20 mouse cellular contexts compared by ENCODE assay signal in genomic region chr6:33772551-33773315, GRCm38 (mm10).
DNase-seq lines count a peak whose midpoint lies in the region; ATAC-seq lines count a peak whose summit lies in the region.
"Had no signal": no experiment of that assay in that cellular context is flagged by ENCODE, and none has a peak within 500 bp of the region (broad histone marks: within the 10 kb centered on the region; RNA-seq: fewer than 3 reads in every experiment).

No protein-coding gene starts in this region.

- no peaks in the 10 kb centered on the region for H3K27me3 ChIP-seq in midbrain, embryonic 14.5 days (ENCODE audit: control insufficient read depth, insufficient read depth, low read length)
- no peaks in the 10 kb centered on the region for H3K27me3 ChIP-seq in midbrain, embryonic 11.5 days (ENCODE audit: control insufficient read depth, insufficient read depth, low read length)
- H3K27me3 ChIP-seq in intestine, embryonic 16.5 days (replicated peaks; ENCODE audit: control insufficient read depth, insufficient read depth, low read length): no peaks in the 10 kb centered on the region
- H3K27me3 ChIP-seq: heart, embryonic 15.5 days; megakaryocyte, embryonic 14.5 days; Patski had no signal

- peak overlapping the region; percentile 52; the same call in 1 of the 2 replicates for H3K27ac ChIP-seq in midbrain, embryonic 14.5 days (replicated peaks; ENCODE audit: low read depth, low read length)
- H3K27ac ChIP-seq in midbrain, embryonic 11.5 days (ENCODE audit: low read depth, low read length): no peak overlapping the region
- H3K27ac ChIP-seq in intestine, embryonic 16.5 days (ENCODE audit: low read length): no peak overlapping the region
- H3K27ac ChIP-seq: gastrocnemius, adult 2 months; heart, embryonic 15.5 days had no signal

- DNase-seq in CD4-positive, CD25-positive, alpha-beta regulatory T cell, adult 2 months (ENCODE audit: low read depth, low spot score): peak; percentile 12
- DNase-seq in midbrain, embryonic 14.5 days: peak; percentile 49
- DNase-seq in midbrain, embryonic 11.5 days (ENCODE audit: low spot score, missing footprints): no peak
- DNase-seq in ZHBTc4 (ENCODE audit: low read depth, low spot score): peak; percentile 8
- peak; percentile 35 for DNase-seq in thymus, postnatal 14 days
- DNase-seq in urinary bladder, postnatal 4 days (ENCODE audit: low spot score in 2 of 2): no peak
- DNase-seq: cerebellum, adult 9-11 months; gastrocnemius, adult 2 months; heart, adult 11 months; layer of hippocampus, postnatal 36 days; liver; liver, postnatal 0 days; lung, postnatal 14 days had no signal

- H3K4me3 ChIP-seq in midbrain, embryonic 14.5 days (replicated peaks; ENCODE audit: low read depth, low read length): no peak overlapping the region
- H3K4me3 ChIP-seq in midbrain, embryonic 11.5 days (ENCODE audit: low read depth, low read length): no peak overlapping the region
- no peak overlapping the region for H3K4me3 ChIP-seq in intestine, embryonic 16.5 days (ENCODE audit: low read length)
- H3K4me3 ChIP-seq: gastrocnemius, adult 2 months; heart, embryonic 15.5 days; megakaryocyte, embryonic 14.5 days; myocyte had no signal

- peaks cover 12% of the 10 kb centered on the region; the same call in 1 of the 2 replicates for H3K4me1 ChIP-seq in midbrain, embryonic 14.5 days (ENCODE audit: control insufficient read depth, insufficient read depth, low read length)
- no peaks in the 10 kb centered on the region for H3K4me1 ChIP-seq in midbrain, embryonic 11.5 days (ENCODE audit: control insufficient read depth, insufficient read depth, low read length)
- no peaks in the 10 kb centered on the region for H3K4me1 ChIP-seq in intestine, embryonic 16.5 days (ENCODE audit: control insufficient read depth, insufficient read depth, low read length)
- H3K4me1 ChIP-seq: heart, embryonic 15.5 days had no signal

- no peak for ATAC-seq in CD4-positive, CD25-positive, alpha-beta regulatory T cell, adult 4 months
- no peak for ATAC-seq in midbrain, embryonic 14.5 days (ENCODE audit: low FRiP score, low TSS enrichment)
- no peak for ATAC-seq in midbrain, embryonic 11.5 days (ENCODE audit: low FRiP score)
- no peak for ATAC-seq in intestine, embryonic 16.5 days
- ATAC-seq: inflammation-experienced regulatory T-cells, adult 6 months; liver, postnatal 0 days; Patski had no signal

- no peaks in the 10 kb centered on the region for H3K36me3 ChIP-seq in midbrain, embryonic 14.5 days (ENCODE audit: control insufficient read depth, insufficient read depth, low read length)
- no peaks in the 10 kb centered on the region for H3K36me3 ChIP-seq in midbrain, embryonic 11.5 days (ENCODE audit: control insufficient read depth, insufficient read depth, low read length)
- no peaks in the 10 kb centered on the region for H3K36me3 ChIP-seq in intestine, embryonic 16.5 days (ENCODE audit: control insufficient read depth, insufficient read depth, low read length)
- H3K36me3 ChIP-seq: heart, embryonic 15.5 days had no signal

- no peak overlapping the region for H3K4me2 ChIP-seq in midbrain, embryonic 14.5 days (ENCODE audit: low read length)
- H3K4me2 ChIP-seq in midbrain, embryonic 11.5 days: no peak overlapping the region
- no peak overlapping the region for H3K4me2 ChIP-seq in intestine, embryonic 16.5 days (ENCODE audit: low read depth, low read length)
- H3K4me2 ChIP-seq: heart, embryonic 15.5 days had no signal

- WGBS in midbrain, embryonic 14.5 days: 68% methylated on average over 9 of the region's 9 CpGs
- WGBS in midbrain, embryonic 11.5 days: 84% methylated on average over 9 of the region's 9 CpGs
- 63% methylated on average over 9 of the region's 9 CpGs for WGBS in intestine, embryonic 16.5 days

- H3K9ac ChIP-seq in midbrain, embryonic 14.5 days (replicated peaks; ENCODE audit: low read length): no peak overlapping the region
- no peak overlapping the region for H3K9ac ChIP-seq in midbrain, embryonic 11.5 days (ENCODE audit: low read length)
- H3K9ac ChIP-seq in intestine, embryonic 16.5 days (ENCODE audit: low read depth, low read length): no peak overlapping the region
- H3K9ac ChIP-seq: heart, embryonic 15.5 days; liver, postnatal 0 days had no signal

- no peaks in the 10 kb centered on the region for H3K9me3 ChIP-seq in midbrain, embryonic 14.5 days (ENCODE audit: control insufficient read depth, low read length)
- H3K9me3 ChIP-seq in midbrain, embryonic 11.5 days (ENCODE audit: control insufficient read depth, low read length): no peaks in the 10 kb centered on the region
- H3K9me3 ChIP-seq in intestine, embryonic 16.5 days (ENCODE audit: control insufficient read depth, low read length): no peaks in the 10 kb centered on the region
- H3K9me3 ChIP-seq: heart, embryonic 15.5 days; megakaryocyte, embryonic 14.5 days had no signal

Comparison
In these comparisons a context has a peak if more than half of its experiments do, and no peak if none do; other contexts are left out.
1. DNase-seq: peak in CD4-positive, CD25-positive, alpha-beta regulatory T cell, adult 2 months (single experiment), midbrain, embryonic 14.5 days (single experiment), ZHBTc4 (single experiment) and thymus, postnatal 14 days (single experiment); none in midbrain, embryonic 11.5 days (single experiment) and urinary bladder, postnatal 4 days (0 of 2).